Mouse (Mus musculus): ENCODE measurements around the gene Atoh8.

Gene Atoh8

DNA sequence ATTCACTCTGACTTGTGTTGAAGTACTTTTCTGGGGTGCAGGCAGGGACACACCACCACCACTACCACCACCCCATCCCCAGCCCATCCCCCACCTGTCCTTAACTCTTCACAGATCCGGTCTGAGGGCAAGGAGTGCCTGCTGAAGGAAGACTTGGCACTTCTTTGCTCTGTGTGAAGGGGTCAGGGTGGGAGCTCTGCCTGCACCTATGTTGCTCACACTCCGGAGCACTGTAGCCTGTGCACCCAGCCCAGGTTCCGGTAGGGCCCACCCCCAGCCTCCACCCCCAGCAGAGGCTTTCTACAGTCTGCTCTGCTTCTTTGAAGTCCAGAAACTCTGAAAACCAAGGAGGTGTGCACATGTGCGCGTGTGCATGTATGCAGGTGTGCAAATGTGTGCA, 44.8 kb downstream of the Atoh8 start:
- no peak for DNase-seq (ENCODE audit: extremely low spot score)

DNA sequence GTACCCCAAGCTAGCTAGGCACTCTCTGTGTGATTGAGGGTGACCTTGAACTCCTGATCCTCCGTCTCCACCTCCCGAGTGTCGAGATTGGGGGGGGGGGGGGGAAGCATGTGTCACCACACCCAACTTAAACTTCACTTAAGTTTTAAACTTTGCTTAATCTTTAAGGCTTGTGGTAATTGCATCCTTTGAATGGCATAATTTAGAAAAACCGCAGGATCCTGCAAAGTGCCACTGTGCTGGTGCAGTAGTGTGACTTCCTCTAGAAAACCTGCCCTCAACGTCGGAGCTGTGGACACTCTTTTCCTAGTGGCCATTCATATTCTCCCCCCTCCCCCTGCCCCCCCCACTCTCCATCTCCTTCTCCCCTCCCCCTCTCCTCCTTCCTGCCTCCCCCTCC, 45.3 kb downstream of the Atoh8 start:
- no peak for DNase-seq (ENCODE audit: extremely low spot score)

DNA sequence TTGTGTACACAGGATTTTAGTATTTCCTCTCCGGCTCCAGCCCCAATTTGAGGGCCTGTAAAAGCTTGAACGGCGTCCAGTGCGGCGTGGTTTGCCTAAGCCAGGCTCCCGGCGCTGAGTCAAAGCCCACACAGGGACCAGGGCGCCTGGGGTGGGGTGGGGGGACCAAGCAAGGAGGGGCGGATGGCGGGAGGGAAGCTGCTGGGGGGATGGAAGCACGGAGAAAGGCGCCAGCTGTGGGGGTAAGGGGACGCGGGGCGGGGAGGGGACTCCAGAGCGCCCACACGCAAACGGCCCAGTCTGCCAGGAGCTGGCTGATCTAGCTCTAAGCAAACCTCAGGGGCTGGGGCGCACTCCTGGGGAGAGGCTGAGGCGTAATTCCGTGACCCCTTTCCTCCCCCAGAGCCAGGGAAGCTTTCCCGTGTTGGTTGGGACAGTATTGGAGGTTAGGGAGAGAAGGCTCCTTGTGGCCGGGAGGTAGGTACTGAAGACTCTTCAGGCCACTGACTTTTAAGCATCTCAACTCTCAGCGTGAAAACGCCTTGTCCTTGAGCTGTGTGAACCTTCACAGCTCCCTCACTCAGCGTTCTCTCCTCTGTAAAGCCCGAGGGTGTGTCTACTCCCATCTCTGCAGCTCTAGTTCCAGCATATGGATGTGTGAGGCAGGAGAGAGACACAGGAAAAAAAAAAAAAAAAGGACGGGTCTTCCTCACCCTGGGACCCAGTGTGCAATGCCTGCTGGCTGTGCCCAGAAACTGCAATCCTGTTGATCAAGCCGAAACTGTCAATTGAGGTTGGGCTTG, 46.1 kb downstream of the Atoh8 start:
- peak; percentile 48 for DNase-seq (ENCODE audit: extremely low spot score)

DNA sequence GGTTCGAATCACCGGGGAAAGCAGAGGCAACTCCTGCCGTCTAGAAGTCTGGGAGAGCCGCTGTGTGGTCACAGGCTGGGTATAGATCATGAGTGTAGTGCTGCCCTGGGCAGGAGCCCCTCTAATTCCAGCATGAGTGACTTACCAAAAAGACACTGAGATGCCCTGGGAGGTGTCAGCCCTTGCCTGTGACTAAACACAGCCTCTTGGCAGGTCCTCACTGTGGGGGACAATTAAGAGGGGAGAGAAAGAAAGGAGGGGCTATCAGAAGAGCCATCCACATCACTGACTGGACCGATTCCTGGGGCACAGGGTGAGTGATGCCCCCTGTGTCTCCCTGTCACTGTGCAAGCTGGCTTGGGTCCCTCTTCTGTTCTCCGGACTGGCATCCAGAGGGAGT, 48.6 kb downstream of the Atoh8 start:
- no peak for DNase-seq (ENCODE audit: extremely low spot score)

DNA sequence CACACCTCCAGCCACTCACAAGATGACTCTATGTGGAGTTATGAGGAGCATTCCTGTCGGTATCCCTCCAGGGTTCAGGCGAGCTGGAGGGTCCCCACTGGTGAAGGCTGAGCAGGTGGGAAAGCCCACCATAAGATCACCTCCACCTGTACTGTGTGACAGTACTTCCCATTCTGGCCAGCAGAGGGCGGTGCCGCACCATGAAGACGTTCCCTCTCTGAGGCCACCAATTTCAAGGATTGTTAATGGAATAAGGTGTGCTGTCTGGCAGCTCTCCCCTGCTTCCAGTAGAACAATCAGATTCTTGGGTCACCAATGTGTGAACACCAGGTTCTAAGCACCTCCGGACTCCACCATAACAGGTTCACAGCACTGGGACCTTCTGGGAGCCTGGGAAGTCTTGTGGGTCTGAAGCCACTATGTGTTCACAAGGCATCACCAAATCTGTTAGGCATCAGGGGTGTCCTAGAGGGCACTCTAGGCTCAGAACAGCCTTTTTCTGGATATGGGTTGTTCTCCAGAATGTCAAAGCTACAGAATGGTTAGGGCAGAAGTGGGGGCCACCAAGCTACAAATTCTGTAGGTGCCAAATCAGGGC, 49.4 kb downstream of the Atoh8 start:
- DNase-seq (ENCODE audit: extremely low spot score), result peak; percentile 85

DNA sequence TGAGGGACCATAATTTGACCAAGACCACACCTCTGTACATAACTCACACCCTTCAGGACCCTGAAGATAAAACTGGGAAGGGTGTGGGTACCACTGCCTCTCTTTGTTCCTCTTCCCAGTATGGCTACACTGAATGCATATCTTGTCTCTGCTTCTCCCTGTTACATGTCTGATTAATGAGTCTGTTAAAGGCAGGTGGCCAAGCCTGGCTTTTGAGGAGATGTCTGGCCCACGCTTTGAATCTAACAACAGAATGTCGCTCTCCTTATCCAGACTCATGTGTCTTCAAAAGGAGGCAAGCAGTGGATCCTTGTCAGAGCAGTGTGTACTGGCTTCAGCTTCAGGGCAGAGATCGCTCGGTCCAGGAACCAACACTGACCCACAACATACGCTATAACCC, 50.8 kb downstream of the Atoh8 start:
- DNase-seq (ENCODE audit: extremely low spot score), result no peak

DNA sequence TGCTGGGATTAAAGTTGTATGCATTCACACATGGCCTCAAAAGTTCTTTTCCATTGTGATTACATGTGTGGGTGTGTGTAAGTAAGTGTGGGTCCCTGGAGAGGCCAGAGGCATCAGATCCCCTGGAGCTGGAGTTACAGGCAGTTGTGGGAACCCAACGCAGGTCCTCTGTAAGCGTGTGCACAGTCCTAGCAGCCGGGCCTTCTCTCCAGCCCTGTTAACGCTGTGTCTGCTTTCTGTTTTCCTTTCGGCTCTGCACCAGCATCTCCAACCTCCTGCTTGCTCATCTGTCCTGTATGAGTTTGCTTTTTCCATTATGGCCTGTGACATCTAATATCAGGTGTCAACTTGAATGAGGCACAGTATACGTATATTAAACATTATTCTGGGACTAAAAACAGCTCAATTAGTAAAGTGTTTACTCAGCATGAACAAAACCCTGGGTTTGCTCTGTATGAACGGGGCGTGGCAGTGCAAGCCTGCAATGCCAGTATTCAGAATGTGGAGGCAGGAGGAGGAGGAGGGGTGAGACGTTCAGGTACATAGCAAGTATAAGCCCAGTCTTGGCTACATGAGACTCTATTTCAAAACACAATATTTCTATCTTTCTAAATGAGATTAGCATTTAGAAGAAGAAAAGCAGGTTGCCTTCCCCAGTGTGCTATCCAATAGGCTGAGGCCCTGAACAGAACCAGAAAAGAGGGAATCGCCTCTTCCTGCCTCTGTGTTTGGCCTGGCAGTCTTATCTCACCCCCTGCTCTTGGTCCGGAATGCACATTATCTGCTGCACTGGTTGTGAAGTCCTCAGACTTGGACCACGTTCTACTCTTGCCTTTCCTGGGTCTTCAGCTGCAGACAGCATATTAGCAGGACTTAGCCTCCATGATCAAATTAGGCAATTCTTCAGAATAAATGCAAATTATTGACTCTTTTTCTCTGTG, 55.5 kb downstream of the Atoh8 start:
- DNase-seq (ENCODE audit: extremely low spot score), result no peak

DNA sequence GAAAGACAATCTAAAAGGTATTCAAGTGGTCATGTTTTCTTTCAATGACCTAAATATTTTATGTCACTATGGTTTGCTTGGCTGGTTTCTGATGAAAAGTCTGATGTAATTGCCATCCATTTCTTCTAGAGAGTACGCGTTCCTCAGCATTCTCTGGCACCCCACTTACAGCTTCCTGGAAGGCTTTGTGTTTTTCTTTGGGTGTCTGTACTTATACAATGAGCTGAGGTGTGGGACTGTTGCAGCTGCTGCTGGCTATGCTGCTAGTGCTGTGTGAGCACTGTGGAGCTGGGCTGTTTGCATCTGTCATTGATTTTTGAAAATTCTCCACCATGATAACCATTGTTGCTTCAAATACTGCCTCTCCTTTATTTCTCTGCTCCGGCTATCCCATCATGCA, 56.4 kb downstream of the Atoh8 start:
- no peak for DNase-seq (ENCODE audit: extremely low spot score)

DNA sequence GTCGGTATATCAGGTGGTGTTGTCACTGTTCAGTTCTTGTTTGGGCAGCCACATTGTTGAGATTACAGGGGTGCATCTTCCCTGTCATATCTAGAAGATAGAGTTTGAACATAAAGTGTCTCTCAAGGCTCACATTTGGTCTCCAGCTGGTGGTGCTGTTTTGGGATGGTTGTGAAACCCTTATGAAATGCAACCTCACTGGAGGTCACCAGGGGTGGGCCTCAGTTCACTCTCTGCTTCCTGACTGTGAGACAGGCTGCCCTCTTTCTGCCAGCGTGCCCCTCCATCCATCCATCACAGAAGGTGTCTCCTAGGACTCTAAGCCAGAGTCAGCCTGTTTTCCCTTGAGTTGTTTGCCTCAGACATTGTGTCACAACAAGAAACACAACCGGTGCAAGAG, 58.0 kb downstream of the Atoh8 start:
- DNase-seq (ENCODE audit: extremely low spot score), result no peak

DNA sequence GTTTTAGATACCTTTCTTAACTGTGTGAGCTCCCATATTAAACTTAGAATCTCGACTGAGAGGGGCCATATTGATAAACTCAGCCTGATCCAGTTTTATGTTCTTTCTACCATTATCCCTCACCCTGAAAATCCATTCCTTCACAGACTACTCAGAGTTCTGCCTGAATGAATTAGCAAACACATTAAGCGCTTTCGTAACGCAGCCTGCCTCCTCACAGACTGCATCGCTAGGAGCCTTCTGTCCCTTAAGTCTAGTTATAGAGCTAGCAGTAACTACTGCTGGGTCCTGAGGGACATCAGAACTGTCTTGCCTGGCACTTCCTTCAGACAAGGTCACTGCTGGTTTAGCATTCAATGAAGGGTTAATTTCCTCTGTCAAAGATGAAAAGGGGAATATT, 59.4 kb downstream of the Atoh8 start:
- DNase-seq (ENCODE audit: extremely low spot score), result no peak

DNA sequence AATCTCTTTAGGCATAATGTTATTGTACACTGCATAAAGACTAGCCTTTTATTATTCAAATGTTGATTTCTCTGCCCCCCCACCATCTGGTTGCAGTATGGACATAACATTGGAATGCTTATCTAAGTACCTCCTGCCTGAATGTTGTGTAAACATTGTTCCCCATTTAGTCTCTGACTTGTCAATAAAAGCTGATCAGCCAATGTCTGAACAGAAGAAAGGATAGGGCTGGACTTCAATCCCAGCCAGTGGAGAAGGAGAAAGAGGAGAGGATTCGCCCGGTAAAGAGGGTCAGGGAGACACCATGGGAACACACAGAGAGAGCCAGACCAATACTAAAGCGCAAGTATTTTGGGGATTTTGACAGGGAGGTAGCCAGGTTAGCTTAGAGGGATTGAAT, 60.0 kb downstream of the Atoh8 start:
- no peak for DNase-seq (ENCODE audit: extremely low spot score)

DNA sequence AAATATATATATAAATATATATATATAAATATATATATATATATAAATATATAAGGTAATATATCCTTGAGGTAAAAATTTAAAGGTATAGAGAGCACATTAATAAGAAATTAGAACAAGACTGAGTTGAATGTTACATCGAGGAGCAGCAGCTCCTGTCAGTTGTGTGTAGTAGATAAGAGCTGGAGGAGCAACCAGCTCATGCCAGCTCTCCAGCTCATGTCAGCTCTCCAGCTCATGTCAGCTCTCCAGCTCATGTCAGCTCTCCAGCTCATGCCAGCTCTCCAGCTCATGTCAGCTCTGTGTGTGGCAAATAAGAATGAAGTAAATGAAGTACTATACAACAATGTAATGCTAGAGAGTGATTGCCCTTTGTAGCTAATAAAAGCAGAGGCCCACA, 62.0 kb downstream of the Atoh8 start:
- no peak for DNase-seq (ENCODE audit: extremely low spot score)

DNA sequence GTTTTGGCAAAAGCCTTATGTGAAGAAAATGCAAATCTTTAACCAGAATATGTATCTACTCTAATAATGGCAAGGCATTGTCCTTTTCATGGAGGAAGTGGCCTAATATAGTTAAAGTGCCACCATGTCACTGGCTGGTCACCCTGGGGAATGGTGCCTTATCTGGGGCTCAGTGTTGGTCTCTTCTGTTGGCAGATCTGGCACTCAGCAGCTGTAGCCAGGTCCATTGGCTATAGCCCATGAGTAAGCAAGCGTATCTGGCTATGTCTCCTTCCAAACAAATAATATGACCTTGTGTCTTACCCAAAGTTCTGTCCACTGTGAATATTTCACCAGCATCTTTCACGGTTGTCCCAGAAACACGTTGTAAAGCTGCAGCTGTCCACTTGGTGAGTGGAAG, 64.0 kb downstream of the Atoh8 start:
- DNase-seq (ENCODE audit: extremely low spot score), result no peak

DNA sequence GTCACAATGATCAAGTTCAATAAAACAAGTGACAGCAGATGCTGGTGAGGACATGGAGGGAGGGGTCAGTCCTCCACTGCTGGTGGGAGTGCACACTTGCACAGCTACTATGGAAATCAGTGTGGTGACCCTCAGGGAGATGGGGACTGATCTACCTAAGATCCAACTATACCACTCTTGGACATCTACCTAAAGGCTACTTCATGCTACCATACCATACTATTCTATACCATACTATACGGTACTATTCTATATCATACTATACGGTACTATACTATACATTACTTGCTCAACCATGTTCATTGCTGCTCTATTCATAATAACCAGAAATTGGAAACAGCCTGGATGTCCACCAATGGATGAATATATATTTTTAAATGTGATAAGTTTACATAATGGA, 69.5 kb downstream of the Atoh8 start:
- no peak for DNase-seq (ENCODE audit: extremely low spot score)

DNA sequence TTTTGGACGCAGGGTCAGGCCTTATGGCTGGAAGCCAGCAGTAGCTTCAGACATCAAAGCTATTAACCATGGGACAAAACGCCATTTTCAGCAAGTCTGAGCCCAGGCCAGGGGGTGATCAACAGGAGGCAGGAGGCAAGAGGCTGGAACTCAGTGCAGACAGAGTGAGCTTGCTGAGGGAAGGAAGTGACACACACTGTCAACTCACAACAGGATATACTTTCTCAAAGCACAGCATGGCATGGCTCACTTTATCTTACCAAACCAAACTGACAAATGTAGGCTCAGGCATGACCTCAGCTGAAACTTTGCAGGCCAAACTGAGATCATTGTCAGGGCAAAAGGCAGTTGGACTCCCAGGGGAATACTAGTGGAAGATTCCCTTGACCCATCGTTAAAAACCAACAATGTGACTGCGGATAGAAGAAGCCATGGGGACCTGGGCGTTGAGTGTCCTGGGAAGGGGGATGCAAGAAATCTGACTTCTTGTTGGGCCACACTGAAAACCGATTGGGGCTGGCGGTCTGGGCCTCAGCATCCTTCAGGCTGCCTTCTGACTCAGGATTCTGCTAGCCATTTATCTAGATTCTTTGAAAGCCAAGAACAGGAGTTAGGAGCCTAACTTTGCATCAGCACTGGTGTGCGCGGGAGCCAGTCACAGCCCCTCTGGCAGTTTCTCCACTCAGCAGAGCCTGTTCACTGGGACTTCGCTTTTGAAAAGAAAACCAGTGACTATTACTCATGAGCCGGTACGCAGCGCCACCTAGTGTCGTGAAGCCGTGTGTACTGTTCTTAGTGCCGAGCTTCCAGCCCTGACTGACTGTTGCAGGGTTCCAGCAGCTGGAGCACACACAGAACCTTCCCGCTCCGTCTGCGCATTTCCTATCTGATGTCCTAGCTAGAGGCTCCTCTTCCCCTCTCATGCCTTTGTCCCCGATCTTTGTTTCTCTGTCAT, 70.8 kb downstream of the Atoh8 start:
- peak; percentile 88 for DNase-seq (ENCODE audit: extremely low spot score)

DNA sequence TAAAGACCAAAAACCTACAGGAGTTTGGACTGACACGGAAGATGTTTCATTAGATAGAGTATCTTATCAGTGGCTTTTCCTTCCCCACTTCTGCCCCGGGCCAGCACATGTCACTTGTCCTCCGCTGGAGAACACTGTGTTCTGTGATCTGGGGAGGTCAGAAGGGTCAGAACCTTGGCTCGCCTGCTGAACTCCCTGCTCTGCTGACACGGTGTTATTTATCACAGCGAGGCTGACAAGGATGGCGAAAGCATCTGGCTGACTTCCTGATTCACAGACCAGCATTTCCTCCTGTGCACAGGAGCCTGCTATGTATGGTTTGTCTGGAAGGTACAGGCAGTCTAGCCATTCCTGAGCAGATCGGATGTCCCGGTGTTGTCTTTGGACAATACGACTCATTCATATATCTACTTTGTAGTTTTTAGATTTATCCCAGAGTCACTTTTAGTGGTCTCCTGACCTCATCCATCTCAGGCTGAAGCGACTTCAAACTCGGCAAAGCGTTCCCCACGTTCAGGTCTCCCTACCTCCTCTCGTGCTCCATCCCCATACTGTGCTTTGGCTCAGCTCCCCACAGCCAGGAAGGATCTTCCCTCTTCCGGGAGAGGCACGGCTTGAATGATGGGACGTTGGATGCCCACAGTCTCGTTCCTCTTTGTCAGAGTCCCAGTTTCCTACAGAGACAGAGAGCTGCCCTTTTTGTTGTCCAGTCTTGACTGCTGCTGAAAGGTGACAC, 73.1 kb downstream of the Atoh8 start:
- peak; percentile 61 for DNase-seq (ENCODE audit: extremely low spot score)

DNA sequence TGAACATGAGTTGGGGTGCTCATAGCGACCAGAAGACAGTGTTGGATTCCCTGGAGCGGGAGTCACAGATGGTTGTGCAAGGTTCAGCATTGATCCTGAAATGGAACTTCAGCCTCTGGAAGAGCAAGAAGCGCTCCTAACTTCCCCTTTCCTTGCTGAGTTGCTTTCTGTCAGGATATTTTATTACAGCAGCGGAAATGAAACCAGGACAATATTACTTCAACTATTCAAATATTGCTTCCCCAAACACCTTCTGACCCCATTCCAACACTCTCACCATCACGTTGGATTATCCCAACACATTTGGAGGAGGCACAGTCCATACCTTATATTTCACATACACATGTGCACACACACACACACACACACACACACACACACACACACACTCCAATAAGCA, 73.6 kb downstream of the Atoh8 start:
- no peak for DNase-seq (ENCODE audit: extremely low spot score)

DNA sequence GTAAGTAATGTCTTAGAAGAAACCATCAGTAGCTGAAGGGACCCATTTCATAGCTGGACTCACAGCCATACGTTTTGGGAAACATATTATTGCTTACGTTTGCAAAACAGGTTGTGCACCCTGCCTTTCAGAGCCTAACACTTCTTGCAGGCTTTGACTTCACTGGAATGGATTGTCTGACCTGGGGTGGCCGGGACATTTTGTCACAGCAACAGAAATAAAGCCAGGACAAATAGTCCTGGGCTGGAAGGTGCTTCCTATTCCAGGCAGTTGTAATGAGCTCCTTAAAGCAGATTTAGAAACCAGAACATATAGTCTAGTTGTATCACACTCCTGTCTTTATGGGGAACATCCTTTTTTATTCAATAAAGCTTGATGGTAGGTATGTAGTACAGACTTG, 74.4 kb downstream of the Atoh8 start:
- no peak for DNase-seq (ENCODE audit: extremely low spot score)

DNA sequence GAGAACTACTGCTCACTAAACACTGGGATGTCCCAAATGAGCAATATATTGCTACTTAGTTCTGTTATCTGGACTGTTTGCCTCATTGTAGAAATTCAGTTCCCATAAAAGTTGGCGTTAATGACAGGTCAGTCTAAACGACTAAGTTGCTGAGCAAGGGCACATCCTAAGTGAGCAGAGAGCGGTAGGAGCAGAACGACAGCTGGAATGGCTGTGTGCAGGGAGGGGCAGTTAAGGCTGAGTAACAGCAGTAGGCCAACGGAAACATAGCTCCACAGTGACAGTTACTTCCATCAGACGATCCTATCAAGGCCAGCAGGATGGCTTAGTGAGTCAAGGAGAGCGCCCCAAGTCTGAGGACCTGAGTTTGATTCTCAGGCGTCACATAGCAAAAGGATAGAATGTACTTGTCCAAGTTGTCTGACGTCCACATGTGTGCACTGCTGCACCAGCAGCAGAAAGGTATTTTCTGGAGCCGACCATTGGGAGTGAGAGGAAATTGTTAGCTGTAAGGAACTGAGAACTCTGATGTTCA, 75.4 kb downstream of the Atoh8 start:
- DNase-seq (ENCODE audit: extremely low spot score), result no peak

DNA sequence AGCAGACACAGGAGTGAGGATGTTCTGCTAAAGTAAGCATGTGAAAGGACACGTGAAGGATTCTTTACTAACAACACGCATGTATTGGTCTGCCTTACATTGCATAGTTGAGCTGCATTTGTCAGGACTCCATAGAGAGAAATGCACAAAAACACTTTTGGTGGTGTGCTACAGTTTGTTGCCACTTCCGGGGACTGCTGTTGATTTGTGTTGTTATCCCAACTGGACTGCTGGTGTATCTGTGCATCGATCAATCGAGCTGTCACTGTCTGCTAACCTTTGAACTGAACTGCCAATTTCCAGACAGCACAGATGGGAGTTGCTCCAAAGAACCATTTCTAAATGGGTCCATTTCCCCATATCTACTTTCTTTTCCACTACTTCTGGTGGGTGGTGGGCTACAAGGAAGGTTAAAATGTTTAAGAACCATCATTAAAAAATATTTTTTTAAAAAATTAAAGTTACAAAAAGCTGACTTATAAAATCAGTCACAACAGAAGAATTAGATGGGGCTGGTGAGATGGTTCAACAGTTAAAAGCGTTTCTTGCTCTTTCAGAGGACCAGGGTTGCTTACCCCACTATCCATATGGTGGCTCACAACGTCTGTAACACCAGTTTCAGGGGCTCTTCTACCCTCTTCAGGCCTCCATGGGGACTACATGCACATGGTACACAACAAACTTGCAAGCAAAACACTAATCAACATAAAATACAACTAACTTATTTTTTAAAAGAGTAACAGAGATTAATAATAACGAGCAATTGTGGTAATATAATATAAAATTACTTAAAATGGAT, 76.2 kb downstream of the Atoh8 start:
- DNase-seq (ENCODE audit: extremely low spot score), result no peak
